Mouse (Mus musculus) testis, adult 2 months (tissue): ENCODE results near the gene Stn1. TPM values are rescaled to one million over a fixed set of nuclear protein-coding genes. Genes with fewer than 3 reads are reported as not detected.
A peak's percentile ranks its signal among the peaks of the same experiment; 100 is the strongest.

Experiments
- H3K27ac ChIP-seq: fragments of 200-500 bp; 2 replicates; pipeline ENCODE4 v1.5.1; 2012; ENCODE audit warnings: low read depth, low read length; ENCODE audit not compliant: control insufficient read depth, insufficient read depth
- H3K27me3 ChIP-seq: fragments of 200-500 bp; 2 replicates; pipeline ENCODE4 v1.6.1; 2012; ENCODE audit warnings: mild to moderate bottlenecking, low read length, moderate library complexity; ENCODE audit not compliant: control insufficient read depth, insufficient read depth
- H3K36me3 ChIP-seq: fragments of 200-500 bp; 2 replicates; pipeline ENCODE4 v1.6.1; 2012; ENCODE audit warnings: mild to moderate bottlenecking, low read length; ENCODE audit not compliant: control insufficient read depth, insufficient read depth
- H3K4me1 ChIP-seq: fragments of 200-500 bp; 2 replicates; pipeline ENCODE4 v1.6.1; 2012; ENCODE audit warnings: low read length; ENCODE audit not compliant: control insufficient read depth, insufficient read depth
- H3K4me3 ChIP-seq: fragments of 200-500 bp; 2 replicates; pipeline ENCODE4 v1.5.1; 2012; ENCODE audit warnings: low read depth, mild to moderate bottlenecking, low read length, moderate library complexity, mixed read lengths; ENCODE audit not compliant: control insufficient read depth
- CTCF ChIP-seq: fragments of 200-500 bp; IDR thresholded peaks from 2 replicates; pipeline ENCODE4 v1.5.1; 2012; ENCODE audit warnings: low read depth, mild to moderate bottlenecking, inconsistent platforms, low read length, moderate library complexity; ENCODE audit not compliant: control insufficient read depth, insufficient read depth, insufficient replicate concordance
- POLR2A ChIP-seq: fragments of 200-500 bp; IDR thresholded peaks from 2 replicates; pipeline ENCODE4 v1.6.1; 2012; ENCODE audit warnings: low read depth, mild to moderate bottlenecking, inconsistent platforms, low read length, moderate library complexity; ENCODE audit not compliant: control insufficient read depth
- polyA plus RNA-seq: library from polyadenylated mRNA; depleted of rRNA; stranded (reverse); fragments of >200 nt; gene quantifications from 2 replicates; pipeline ENCODE4 v1.2.3, GENCODE M21; 2012

Stn1 gene
- polyA plus RNA-seq, 1 experiment: 19.6 TPM

- Histone ChIP-seq H3K36me3 (no peaks in the 10 kb centered on the region), H3K27ac (no peak overlapping the region), H3K4me3 (no peak overlapping the region), H3K27me3 (no peaks in the 10 kb centered on the region), H3K4me1 (no peaks in the 10 kb centered on the region)
- no peak for TF ChIP-seq CTCF
- TF ChIP-seq POLR2A: no peak
These were observed 21.8 kb upstream of the Stn1 start for GRCm38 (mm10) chr19:47559145-47559544.

DNA sequence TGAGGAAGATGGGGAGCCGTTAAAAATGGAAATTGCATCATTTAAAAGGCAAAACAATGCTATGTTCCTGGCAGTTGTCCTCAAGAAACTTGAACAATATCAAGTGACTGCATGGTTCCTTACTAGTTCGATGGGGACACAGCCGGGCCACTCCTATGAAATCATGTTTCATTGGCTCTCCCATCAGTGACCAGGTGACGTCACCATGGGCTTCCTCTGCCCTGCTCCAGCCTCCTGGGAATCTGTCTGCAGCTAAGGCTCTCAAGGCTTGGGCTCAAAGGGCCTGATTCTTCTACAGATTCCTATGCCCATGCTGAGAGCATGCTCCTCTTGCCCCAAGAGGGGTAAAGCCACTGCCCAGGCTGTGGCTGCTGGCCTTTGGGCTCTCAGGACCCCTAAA lies 12.3 kb upstream of the Stn1 start:
- Histone ChIP-seq H3K4me3 (no peak overlapping the region), H3K27me3 (no peaks in the 10 kb centered on the region), H3K27ac (no peak overlapping the region), H3K36me3 (no peaks in the 10 kb centered on the region), H3K4me1 (no peaks in the 10 kb centered on the region)
- no peak for TF ChIP-seq POLR2A

DNA sequence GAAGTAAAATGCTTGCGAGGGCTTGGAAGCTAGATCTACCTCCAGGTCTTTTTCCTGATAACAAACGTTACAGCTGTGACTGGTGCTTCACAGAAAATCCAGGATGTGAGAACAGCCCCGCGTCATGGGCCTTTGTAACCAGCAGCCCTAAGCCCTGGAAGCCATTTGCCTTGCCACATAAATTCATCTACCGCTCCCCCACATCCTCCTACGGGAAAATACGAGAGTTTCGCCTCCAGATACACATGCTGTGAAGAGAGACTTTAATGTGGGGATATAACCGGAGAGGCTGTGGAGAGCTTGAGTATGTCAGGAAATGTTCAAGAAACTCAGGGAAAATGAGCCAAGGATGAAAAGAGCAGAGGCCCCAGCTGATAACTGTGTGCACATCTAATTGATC lies 11.9 kb upstream of the Stn1 start:
- H3K4me3 ChIP-seq: no peak overlapping the region
- H3K36me3 ChIP-seq: no peaks in the 10 kb centered on the region
- TF ChIP-seq POLR2A: no peak
- TF ChIP-seq CTCF: no peak
- no peak overlapping the region for H3K27ac ChIP-seq
- no peaks in the 10 kb centered on the region for H3K4me1 ChIP-seq
- no peaks in the 10 kb centered on the region for H3K27me3 ChIP-seq

DNA sequence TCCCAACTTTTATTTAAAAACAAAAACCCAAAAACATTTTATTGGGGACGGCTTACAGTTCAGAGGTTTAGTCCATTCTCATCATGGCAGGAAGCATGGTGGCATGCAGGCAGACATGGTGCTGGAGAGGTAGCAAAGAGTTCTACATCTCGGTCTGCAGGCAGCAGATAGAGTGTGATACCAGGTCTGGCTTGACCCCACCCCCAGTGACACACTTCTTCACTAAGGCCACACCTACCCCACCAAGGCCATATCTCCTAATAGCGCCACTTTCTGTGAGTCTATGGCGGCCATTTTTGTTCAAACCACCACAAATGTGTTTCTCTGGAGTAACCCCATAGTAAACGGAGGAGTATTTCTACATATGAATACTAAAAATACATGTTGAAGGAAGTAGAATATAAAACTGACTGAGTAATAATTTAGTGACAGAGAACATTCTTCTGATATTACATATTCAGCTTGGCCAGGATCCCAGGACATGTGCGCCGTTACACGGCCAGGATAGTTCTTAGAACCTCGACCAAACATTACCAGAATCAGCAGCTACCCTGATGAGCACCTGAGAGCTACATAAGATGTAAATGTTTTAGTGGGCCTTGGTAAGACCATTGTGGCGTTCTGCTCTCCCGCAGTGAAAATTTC lies 11.2 kb upstream of the Stn1 start:
- Histone ChIP-seq H3K27ac (no peak overlapping the region), H3K36me3 (no peaks in the 10 kb centered on the region), H3K4me3 (no peak overlapping the region), H3K27me3 (no peaks in the 10 kb centered on the region), H3K4me1 (no peaks in the 10 kb centered on the region)
- TF ChIP-seq CTCF (no peak), POLR2A (no peak)

- no peaks in the 10 kb centered on the region for H3K4me1 ChIP-seq
These were observed 8.2 kb upstream of the Stn1 start for GRCm38 (mm10) chr19:47545528-47545927.

GRCm38 (mm10) chr19:47545055-47545454 lies 7.7 kb upstream of the Stn1 start:
- TF ChIP-seq POLR2A (no peak), CTCF (no peak)
- Histone ChIP-seq H3K27me3 (no peaks in the 10 kb centered on the region), H3K36me3 (no peaks in the 10 kb centered on the region), H3K4me1 (no peaks in the 10 kb centered on the region), H3K27ac (no peak overlapping the region), H3K4me3 (no peak overlapping the region; the same call in 1 of the 2 replicates)

More at GRCm38 (mm10) chr19:47545528-47545927, 8.2 kb upstream of the Stn1 start:
- Histone ChIP-seq H3K27ac (no peak overlapping the region), H3K27me3 (no peaks in the 10 kb centered on the region), H3K4me3 (peak overlapping the region; percentile 32; the same call in 1 of the 2 replicates), H3K36me3 (no peaks in the 10 kb centered on the region)
- TF ChIP-seq POLR2A (no peak), CTCF (no peak)

DNA sequence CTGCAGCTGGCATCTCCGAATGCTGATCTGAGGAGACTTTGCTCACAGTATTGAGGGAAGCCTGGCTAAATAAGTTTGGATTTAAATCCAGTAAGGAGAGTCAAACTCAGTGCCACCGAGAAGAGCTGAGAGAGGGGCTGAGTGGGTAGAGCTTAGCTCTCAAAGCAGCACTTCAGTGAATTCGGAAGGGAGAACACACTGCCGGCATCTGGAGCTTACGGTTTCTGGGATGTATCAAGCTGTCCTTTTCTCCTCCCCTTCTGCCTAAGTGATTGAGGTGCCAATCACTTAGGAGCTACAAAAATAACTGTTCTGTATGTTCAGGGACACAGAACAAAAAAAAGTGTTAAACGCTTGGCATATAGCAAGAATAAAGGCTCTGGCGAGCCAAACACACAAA lies 5.1 kb upstream of the Stn1 start:
- no peak overlapping the region for H3K4me3 ChIP-seq
- no peaks in the 10 kb centered on the region for H3K36me3 ChIP-seq
- no peak overlapping the region for H3K27ac ChIP-seq
- no peak for TF ChIP-seq CTCF
- TF ChIP-seq POLR2A: no peak
- no peaks in the 10 kb centered on the region for H3K27me3 ChIP-seq
- peaks cover 2% of the 10 kb centered on the region; the same call in 1 of the 2 replicates for H3K4me1 ChIP-seq
